Mouse (Mus musculus) thymus, adult 2 months (tissue): Measurements from ENCODE around the gene Gpank1. TPM values are rescaled to one million over a fixed set of nuclear protein-coding genes. Genes with fewer than 3 reads are reported as not detected.
A peak's percentile ranks its signal among the peaks of the same experiment; 100 is the strongest.

Experiments used
- DNase-seq: peaks from one replicate; pipeline ENCODE4 v3.0.0; 2021
- H3K27ac ChIP-seq: fragments of 200-500 bp; 2 replicates; pipeline ENCODE4 v1.5.1; 2012; ENCODE audit warnings: low read length, control low read depth; ENCODE audit not compliant: control insufficient read depth, insufficient read depth
- H3K27me3 ChIP-seq: fragments of 200-500 bp; 2 replicates; pipeline ENCODE4 v1.6.1; 2012; ENCODE audit warnings: mild to moderate bottlenecking, low read length, moderate library complexity, mixed read lengths; ENCODE audit not compliant: control insufficient read depth, insufficient read depth
- H3K36me3 ChIP-seq: fragments of 200-500 bp; 2 replicates; pipeline ENCODE4 v1.6.1; 2012; ENCODE audit warnings: mild to moderate bottlenecking, low read length, moderate library complexity; ENCODE audit not compliant: control insufficient read depth, insufficient read depth
- H3K4me1 ChIP-seq: fragments of 200-500 bp; replicated peaks from 2 replicates; pipeline ENCODE4 v1.6.1; 2012; ENCODE audit warnings: low read length; ENCODE audit not compliant: control insufficient read depth, insufficient read depth
- H3K4me3 ChIP-seq: fragments of 200-500 bp; 2 replicates; pipeline ENCODE4 v1.5.1; 2012; ENCODE audit warnings: mild to moderate bottlenecking, low read length, control low read depth, moderate library complexity; ENCODE audit not compliant: control insufficient read depth, insufficient read depth
- CTCF ChIP-seq: fragments of 200-500 bp; IDR thresholded peaks from 2 replicates; pipeline ENCODE4 v1.5.1; 2012; ENCODE audit warnings: mild to moderate bottlenecking, control low read depth, low read length, moderate library complexity, borderline replicate concordance; ENCODE audit not compliant: control insufficient read depth, poor library complexity, insufficient read depth; ENCODE audit errors: extremely low read depth
- POLR2A ChIP-seq: fragments of 200-500 bp; IDR thresholded peaks from 2 replicates; pipeline ENCODE4 v1.6.1; 2012; ENCODE audit warnings: mild to moderate bottlenecking, low read length, control low read depth, moderate library complexity; ENCODE audit not compliant: control insufficient read depth, poor library complexity, insufficient read depth; ENCODE audit errors: extremely low read depth
- WGBS: fragments of 180-500 bp; shearing (Covaris S2); methylation state at CpG from one replicate; pipeline ENCODE4 v1.1.7; 2018; 5-methylcytosine and 5-hydroxymethylcytosine counted together
- polyA plus RNA-seq: library from polyadenylated mRNA; depleted of rRNA; stranded (reverse); fragments of >200 nt; gene quantifications from 2 replicates; pipeline ENCODE4 v1.2.3, GENCODE M21; 2012; rRNA removed

The Gpank1 gene
- polyA plus RNA-seq, 1 experiment, result 37.8 TPM

DNA sequence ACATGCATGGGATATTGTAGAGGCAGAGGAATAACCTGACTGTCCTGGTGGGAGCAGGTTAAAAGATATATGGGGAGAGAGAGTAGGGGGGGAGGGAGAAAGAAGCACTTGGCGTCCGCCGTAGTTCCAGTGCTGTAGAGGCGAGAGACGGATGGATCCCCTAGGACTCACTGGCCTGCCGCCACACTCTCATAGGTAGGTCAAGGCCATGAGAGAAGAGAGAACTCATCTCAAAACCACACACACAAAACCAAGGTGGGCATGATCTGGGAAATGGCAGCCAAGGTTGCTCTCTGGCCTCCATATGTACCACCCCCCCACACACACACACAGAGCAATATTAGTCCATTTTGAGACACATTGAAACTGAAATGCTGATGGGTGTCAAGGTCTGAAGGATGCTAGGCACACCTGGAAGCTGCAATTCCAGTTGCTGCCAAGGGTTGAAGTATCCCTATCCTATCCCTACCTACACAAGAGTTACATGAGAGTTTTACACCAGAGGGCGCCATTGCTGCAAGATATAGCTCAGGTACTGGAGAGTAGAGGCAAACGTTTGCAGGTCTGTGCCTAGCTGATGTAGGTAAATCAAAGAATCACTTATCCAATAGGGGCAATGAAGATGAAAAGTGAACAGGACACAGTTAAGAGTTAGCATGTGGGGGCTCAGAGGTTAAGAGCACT lies 45.2 kb downstream of the Gpank1 start:
- Histone ChIP-seq H3K36me3 (peaks cover 3% of the 10 kb centered on the region), H3K4me3 (no peak overlapping the region), H3K27ac (no peak overlapping the region), H3K4me1 (peaks cover 16% of the 10 kb centered on the region), H3K27me3 (no peaks in the 10 kb centered on the region)
- TF ChIP-seq POLR2A (no peak), CTCF (no peak)
- 70% methylated on average over 8 of the region's 8 CpGs for WGBS
- DNase-seq, result peak; percentile 76

DNA sequence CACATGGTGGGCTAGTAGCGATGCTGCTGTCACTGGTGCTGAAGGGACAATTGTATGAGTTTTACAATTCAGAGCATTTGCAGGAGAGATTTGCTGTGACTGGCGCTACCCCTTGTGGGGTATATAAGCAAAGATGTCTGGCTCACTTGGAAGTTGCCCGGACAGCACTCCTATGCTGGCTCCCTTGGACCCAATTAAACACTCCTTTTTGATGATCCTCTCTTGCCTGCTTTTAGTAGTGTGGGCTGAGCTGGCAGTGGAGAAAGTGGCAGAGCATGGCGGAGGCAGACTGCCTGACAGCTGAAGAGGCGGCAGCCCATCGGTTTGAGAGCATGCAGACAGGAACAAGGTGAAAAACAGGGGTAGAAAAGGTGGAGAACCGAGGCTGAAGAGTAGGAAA lies 46.5 kb downstream of the Gpank1 start:
- TF ChIP-seq CTCF (no peak), POLR2A (no peak)
- no peaks in the 10 kb centered on the region for H3K36me3 ChIP-seq
- WGBS, result 91% methylated on average over 7 of the region's 7 CpGs
- H3K4me3 ChIP-seq, result no peak overlapping the region
- no peak overlapping the region for H3K27ac ChIP-seq
- peaks cover 22% of the 10 kb centered on the region for H3K4me1 ChIP-seq
- H3K27me3 ChIP-seq, result no peaks in the 10 kb centered on the region
- no peak for DNase-seq

DNA sequence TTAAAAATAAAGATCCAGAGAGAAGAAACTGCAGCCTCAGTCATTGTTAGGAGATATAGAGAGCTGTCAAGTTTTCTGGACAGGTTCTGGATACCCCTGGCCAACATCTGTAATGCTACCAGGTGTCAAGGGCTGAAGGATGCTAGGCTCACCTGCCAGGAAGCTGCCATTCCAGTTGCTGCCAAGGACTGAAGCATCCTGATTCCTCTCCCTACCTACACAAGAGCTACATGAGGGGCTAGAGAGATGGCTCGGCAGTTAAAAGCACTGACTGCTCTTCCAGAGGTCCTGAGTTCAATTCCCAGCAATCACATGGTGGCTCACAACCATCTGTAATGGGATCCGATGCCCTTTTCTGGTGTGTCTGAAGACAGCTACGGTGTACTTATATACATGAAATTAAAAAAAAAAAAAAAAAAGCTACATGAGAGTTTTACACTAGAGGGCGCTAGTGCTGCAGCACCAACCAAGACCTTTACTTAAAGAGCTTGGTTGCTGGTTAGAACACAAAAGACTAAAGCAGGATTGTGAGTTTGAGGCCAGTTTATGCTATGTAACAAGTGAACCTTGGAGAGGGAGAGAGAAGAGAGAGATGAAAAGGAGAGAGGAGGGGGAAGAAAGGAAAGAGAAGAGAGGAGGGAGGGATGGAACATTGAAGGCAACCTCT lies 47.4 kb downstream of the Gpank1 start:
- DNase-seq, result no peak
- Histone ChIP-seq H3K4me3 (no peak overlapping the region), H3K4me1 (peaks cover 25% of the 10 kb centered on the region), H3K27me3 (no peaks in the 10 kb centered on the region), H3K27ac (no peak overlapping the region), H3K36me3 (no peaks in the 10 kb centered on the region)
- 10% methylated on average over 4 of the region's 4 CpGs for WGBS
- no peak for TF ChIP-seq POLR2A
- no peak for TF ChIP-seq CTCF

DNA sequence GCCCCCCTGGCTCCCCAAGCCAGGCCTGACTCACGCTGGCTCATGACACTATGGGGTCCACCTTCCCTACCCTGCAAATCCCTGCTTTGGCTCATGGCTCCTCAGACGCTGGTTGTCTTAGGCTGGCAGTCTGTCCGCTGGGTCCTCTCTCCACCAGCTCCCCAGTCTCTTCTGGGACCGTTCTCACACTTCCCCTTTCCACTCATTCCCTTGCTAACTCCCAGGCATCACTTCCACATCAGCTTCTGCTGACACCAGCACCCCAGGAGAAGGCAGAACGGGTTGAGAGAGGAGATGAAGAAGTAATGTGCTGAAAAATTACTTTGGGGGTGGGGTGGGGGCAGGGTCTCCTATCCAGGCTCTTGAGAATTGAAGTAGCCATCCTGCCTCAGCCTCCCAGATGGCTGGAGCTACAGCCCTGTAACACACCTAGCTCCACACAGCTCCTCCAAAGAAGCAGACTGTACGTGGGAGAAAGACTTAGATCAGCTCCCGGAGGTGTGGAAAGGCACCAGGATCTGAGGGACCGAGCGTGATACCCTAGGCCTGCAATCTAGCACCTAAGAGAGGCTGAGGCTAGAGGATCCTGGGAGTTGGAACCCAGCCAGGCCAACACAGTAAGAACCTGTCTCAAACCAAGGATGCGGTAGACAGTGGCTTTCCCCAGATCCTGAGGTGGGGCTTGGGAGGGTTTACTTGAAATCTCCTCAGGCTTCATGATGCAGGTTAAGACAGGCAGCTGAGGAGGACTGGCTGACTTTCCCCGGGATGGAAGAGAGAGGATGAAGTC lies 51.4 kb downstream of the Gpank1 start:
- no peak for TF ChIP-seq CTCF
- no peak for TF ChIP-seq POLR2A
- H3K4me3 ChIP-seq, result 0 out of 2 replicates have a peak overlapping the region, but pooled peaks have one; percentile 3
- 64% methylated on average over 11 of the region's 11 CpGs for WGBS
- peak overlapping the region; percentile 87 for H3K27ac ChIP-seq
- no peaks in the 10 kb centered on the region for H3K27me3 ChIP-seq
- H3K4me1 ChIP-seq, result peaks cover 28% of the 10 kb centered on the region
- DNase-seq, result no peak
- H3K36me3 ChIP-seq, result no peaks in the 10 kb centered on the region

DNA sequence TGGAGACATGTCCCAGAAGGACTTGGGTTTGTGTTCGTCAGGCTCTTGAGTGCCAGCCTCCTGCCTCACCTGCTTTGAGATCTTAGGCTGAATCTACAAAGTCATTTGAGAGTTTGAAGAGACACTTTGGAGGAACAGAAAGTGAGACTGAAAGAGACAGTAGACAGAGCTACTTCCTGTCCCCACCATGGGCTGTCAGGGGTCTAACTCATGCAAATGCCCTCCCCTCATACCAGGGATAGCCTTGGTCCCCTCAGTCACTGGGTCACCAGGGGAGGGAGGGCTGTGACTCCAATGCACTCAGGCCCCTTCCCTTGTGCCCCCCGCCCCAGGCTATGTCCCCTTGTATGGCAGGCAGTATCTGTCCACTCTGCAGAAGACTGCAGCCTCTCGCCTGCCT lies 52.1 kb downstream of the Gpank1 start:
- Histone ChIP-seq H3K36me3 (no peaks in the 10 kb centered on the region), H3K27ac (peak overlapping the region; percentile 87), H3K4me1 (peaks cover 28% of the 10 kb centered on the region), H3K27me3 (no peaks in the 10 kb centered on the region), H3K4me3 (no peak overlapping the region)
- 56% methylated on average over 3 of the region's 3 CpGs for WGBS
- no peak for TF ChIP-seq CTCF
- TF ChIP-seq POLR2A, result no peak
- DNase-seq, result no peak

Other genes starting within 250 kb of the Gpank1 start
- 15.0 and 16.3 TPM in 2 replicates for gene Zbtb12, start 242.0 kb upstream of the Gpank1 start, polyA plus RNA-seq
- gene Gm20547, start 239.4 kb upstream of the Gpank1 start, polyA plus RNA-seq, result 0.03 TPM in 1 of 2 replicates, not detected in the other
- gene C2, start 223.2 kb upstream of the Gpank1 start, polyA plus RNA-seq, result 12.9 and 18.4 TPM in 2 replicates
- 372 and 380 TPM in 2 replicates for gene Ehmt2, start 223.0 kb upstream of the Gpank1 start, polyA plus RNA-seq
- gene Slc44a4, start 207.0 kb upstream of the Gpank1 start, polyA plus RNA-seq, result 0.33 and 0.59 TPM in 2 replicates
- 66.9 and 82.3 TPM in 2 replicates for gene Neu1, start 190.2 kb upstream of the Gpank1 start, polyA plus RNA-seq
- gene Hspa1b, start 162.2 kb upstream of the Gpank1 start, polyA plus RNA-seq, result 22.7 and 26.5 TPM in 2 replicates
- gene Gm20481, start 151.5 kb upstream of the Gpank1 start, polyA plus RNA-seq, result not detected in 2 replicates
- gene Hspa1a, start 149.3 kb upstream of the Gpank1 start, polyA plus RNA-seq, result 10.0 and 12.2 TPM in 2 replicates
- gene Hspa1l, start 148.8 kb upstream of the Gpank1 start, polyA plus RNA-seq, result 0.06 and 0.28 TPM in 2 replicates
- gene Lsm2, start 139.6 kb upstream of the Gpank1 start, polyA plus RNA-seq, result 207 and 265 TPM in 2 replicates
- 404 and 545 TPM in 2 replicates for gene Vars, start 120.5 kb upstream of the Gpank1 start, polyA plus RNA-seq
- 1.1 and 1.5 TPM in 2 replicates for gene Vwa7, start 104.9 kb upstream of the Gpank1 start, polyA plus RNA-seq
- gene Sapcd1, start 93.4 kb upstream of the Gpank1 start, polyA plus RNA-seq, result 12.3 and 18.3 TPM in 2 replicates
- gene Msh5, start 74.7 kb upstream of the Gpank1 start, polyA plus RNA-seq, result 15.5 and 20.0 TPM in 2 replicates
- 316 and 321 TPM in 2 replicates for gene Clic1, start 71.5 kb upstream of the Gpank1 start, polyA plus RNA-seq
- 54.0 and 55.3 TPM in 2 replicates for gene Ddah2, start 62.4 kb upstream of the Gpank1 start, polyA plus RNA-seq
- 3.6 and 5.0 TPM in 2 replicates for gene Ly6g6c, start 56.1 kb upstream of the Gpank1 start, polyA plus RNA-seq
- gene Mpig6b, start 55.3 kb upstream of the Gpank1 start, polyA plus RNA-seq, result 0.18 and 0.20 TPM in 2 replicates
- gene Ly6g6e, start 44.6 kb upstream of the Gpank1 start, polyA plus RNA-seq, result 2.3 and 3.4 TPM in 2 replicates
- gene Ly6g6d, start 43.4 kb upstream of the Gpank1 start, polyA plus RNA-seq, result 0.59 and 1.5 TPM in 2 replicates
- 0.66 and 1.3 TPM in 2 replicates for gene Ly6g6f, start 35.8 kb upstream of the Gpank1 start, polyA plus RNA-seq
- 191 and 202 TPM in 2 replicates for gene Abhd16a, start 32.2 kb upstream of the Gpank1 start, polyA plus RNA-seq
- 0.27 TPM in 1 of 2 replicates, not detected in the other for gene Ly6g5c, start 13.2 kb upstream of the Gpank1 start, polyA plus RNA-seq
- 5.9 and 8.3 TPM in 2 replicates for gene Ly6g5b, start 6.0 kb upstream of the Gpank1 start, polyA plus RNA-seq
- gene Csnk2b, start 598 bp downstream of the Gpank1 start, polyA plus RNA-seq, result 500 and 515 TPM in 2 replicates
- gene D17H6S53E, start 4.9 kb downstream of the Gpank1 start, polyA plus RNA-seq, result 12.9 and 16.0 TPM in 2 replicates
- 0.55 and 0.85 TPM in 2 replicates for gene Apom, start 10.6 kb downstream of the Gpank1 start, polyA plus RNA-seq
- gene Bag6, start 13.7 kb downstream of the Gpank1 start, polyA plus RNA-seq, result 411 TPM in 2 replicates
- 770 and 778 TPM in 2 replicates for gene Prrc2a, start 43.4 kb downstream of the Gpank1 start, polyA plus RNA-seq
- gene Aif1, start 54.6 kb downstream of the Gpank1 start, polyA plus RNA-seq, result 5.4 and 8.9 TPM in 2 replicates
- 30.7 and 49.6 TPM in 2 replicates for gene Lst1, start 67.0 kb downstream of the Gpank1 start, polyA plus RNA-seq
- 358 and 375 TPM in 2 replicates for gene Ltb, start 73.0 kb downstream of the Gpank1 start, polyA plus RNA-seq
- 11.3 and 11.4 TPM in 2 replicates for gene Tnf, start 80.6 kb downstream of the Gpank1 start, polyA plus RNA-seq
- 14.4 and 14.5 TPM in 2 replicates for gene Lta, start 83.9 kb downstream of the Gpank1 start, polyA plus RNA-seq
- gene Gm16181, start 99.4 kb downstream of the Gpank1 start, polyA plus RNA-seq, result 0.29 TPM in 1 of 2 replicates, not detected in the other
- gene Atp6v1g2, start 112.2 kb downstream of the Gpank1 start, polyA plus RNA-seq, result 7.9 TPM in 2 replicates
- gene Nfkbil1, start 114.3 kb downstream of the Gpank1 start, polyA plus RNA-seq, result 34.2 and 41.3 TPM in 2 replicates
- 778 and 831 TPM in 2 replicates for gene Ddx39b, start 120.3 kb downstream of the Gpank1 start, polyA plus RNA-seq
- 873 and 1,061 TPM in 2 replicates for gene H2-D1, start 141.3 kb downstream of the Gpank1 start, polyA plus RNA-seq
- gene H2-Q1, start 198.9 kb downstream of the Gpank1 start, polyA plus RNA-seq, result 4.6 and 6.7 TPM in 2 replicates
- 142 and 170 TPM in 2 replicates for gene H2-Q2, start 220.8 kb downstream of the Gpank1 start, polyA plus RNA-seq